Mouse (Mus musculus): ENCODE results near the gene Vmn2r32. TPM values are rescaled to one million over a fixed set of nuclear protein-coding genes. Genes with fewer than 3 reads are reported as not detected.
"Not testable (repeated sequence)": the region's sequence is repeated elsewhere in the genome, so short reads cannot be mapped to it uniquely, and the experiment has no call there.

Vmn2r32 gene
- total RNA-seq (2021): not detected

DNA sequence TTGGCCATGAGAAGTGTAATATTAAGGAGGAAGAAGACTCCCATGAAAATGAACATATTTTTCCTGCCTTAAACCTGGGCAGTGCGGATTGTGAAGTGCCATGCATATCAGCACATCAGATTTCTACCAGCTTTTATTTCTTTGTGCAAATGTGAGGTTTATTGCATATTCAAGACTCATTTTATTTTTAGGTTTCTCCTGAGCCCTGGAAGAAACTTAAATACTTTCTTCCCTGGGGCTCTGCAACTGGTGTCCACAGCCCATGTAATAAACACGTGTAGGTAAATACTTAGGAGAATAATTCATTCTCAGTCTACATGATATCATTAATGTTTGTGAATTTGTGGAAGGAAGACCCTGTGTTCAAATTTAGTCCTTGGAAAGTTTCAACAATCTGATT is at the start of gene Vmn2r32:
Vmn2r32 (minus strand) TSS at position 101 of the 400 bp plus-strand sequence.
- intact Hi-C loops (cut with DNase I); DNase-seq (ENCODE audit: low spot score in 2 of 2): not testable (repeated sequence)

Other genes with a start within 250 kb of the Vmn2r32 start
- gene Vmn2r29, start 232.7 kb downstream of the Vmn2r32 start, total RNA-seq (2021): 1 to 10 TPM; 1.4 to 2.4 TPM
- gene Gm45844, start 201.7 kb downstream of the Vmn2r32 start, total RNA-seq (2021): 10 to 100 TPM in 1 of 2 experiments, 1 to 10 TPM in 1; 9.5 to 10.4 TPM
- gene Clcn4, start 179.2 kb downstream of the Vmn2r32 start, total RNA-seq (2021): 100 to 1,000 TPM; 138 to 141 TPM
- not detected for gene Vmn2r30, start 142.4 kb downstream of the Vmn2r32 start, total RNA-seq (2021)
- gene Gm45783, start 105.4 kb downstream of the Vmn2r32 start, total RNA-seq (2021): not detected
- gene Vmn2r31, start 80.3 kb downstream of the Vmn2r32 start, total RNA-seq (2021): not detected
- gene Vmn2r33, start 86.8 kb upstream of the Vmn2r32 start, total RNA-seq (2021): not detected
- not detected for gene Vmn2r34, start 209.5 kb upstream of the Vmn2r32 start, total RNA-seq (2021)

Data from left cerebral cortex, postnatal 25 days (tissue).